Mouse (Mus musculus): ENCODE measurements around the gene Fam98c.
A peak's percentile ranks its signal among the peaks of the same experiment; 100 is the strongest.
"Not testable (repeated sequence)": the region's sequence is repeated elsewhere in the genome, so short reads cannot be mapped to it uniquely, and the experiment has no call there.

Gene Fam98c

GRCm38 (mm10) chr7:29155838-29156782, at the start of gene Fam98c:
Gene Fam98c (minus strand): TSS chr7:29156234.
- DNase-seq (ENCODE audit: low read depth, low spot score), result peak; percentile 73

- DNase-seq (ENCODE audit: low read depth, low spot score), result no peak
Observed at GRCm38 (mm10) chr7:29202577-29202976, 46.5 kb upstream of the Fam98c start.

- not testable (repeated sequence) for DNase-seq (ENCODE audit: low read depth, low spot score)
Observed at GRCm38 (mm10) chr7:29194230-29194629, 38.2 kb upstream of the Fam98c start.

- DNase-seq (ENCODE audit: low read depth, low spot score), result not testable (repeated sequence)
Observed at GRCm38 (mm10) chr7:29181323-29181722, 25.3 kb upstream of the Fam98c start.

DNA sequence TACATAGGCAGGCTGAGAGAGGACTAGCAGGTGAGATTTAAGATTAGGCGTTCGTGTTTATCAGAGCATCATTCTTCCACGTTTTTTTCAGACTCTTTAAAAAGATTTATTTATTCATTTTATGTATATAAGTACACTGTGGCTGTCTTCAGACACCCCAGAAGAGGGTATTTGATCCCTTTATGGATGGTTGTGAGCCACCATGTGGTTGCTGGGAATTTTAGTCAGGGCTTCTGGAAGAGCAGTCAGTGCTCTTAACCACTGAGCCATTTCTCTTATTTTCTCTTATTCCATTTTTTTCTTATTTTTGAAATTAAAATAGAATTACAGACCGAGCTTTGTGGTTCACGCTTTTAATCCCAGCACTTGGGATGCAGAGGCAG, 24.8 kb upstream of the Fam98c start:
- no peak for DNase-seq (ENCODE audit: low read depth, low spot score)

DNA sequence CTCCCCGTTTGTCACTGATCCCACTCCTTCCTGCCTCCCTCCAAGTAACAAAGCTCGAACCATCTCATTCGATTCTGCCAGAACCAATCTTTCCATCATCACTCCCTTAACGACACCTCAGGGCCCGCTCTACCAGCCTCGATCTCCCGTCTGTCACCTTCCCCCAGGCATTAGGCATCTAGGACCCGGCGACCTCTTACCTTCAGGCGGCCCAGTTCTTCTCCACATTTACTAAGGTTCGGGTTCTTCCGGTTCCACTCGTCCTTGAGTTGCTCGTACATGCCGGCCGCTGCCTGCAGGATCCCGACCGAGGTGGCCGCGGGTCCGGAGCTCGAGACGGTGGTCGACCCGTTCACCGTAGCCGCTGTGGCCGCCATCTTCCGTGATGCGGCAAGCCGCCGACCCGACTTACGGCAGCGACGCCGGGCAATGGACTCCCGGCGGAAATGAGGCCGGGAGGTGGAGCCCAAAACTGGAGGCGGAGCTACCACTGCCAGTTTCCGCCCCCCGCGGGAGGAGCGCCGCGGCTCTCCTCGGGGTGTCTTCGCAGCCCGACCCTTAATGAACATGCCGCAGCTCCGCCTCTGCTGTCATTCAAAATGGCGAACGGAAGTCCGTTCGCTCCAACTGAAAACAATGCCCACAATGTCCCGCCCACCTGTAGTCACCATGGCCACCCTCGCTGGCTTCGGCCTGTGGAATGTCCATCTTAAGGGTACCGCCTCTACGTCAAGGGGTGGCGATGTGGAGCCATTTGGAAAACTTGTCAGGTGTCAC, 24.2 kb upstream of the Fam98c start, which contains the start of gene Psmd8:
Psmd8 (minus strand) TSS at position 625 of the 777 bp plus-strand sequence.
- peak; percentile 98 for DNase-seq (ENCODE audit: low read depth, low spot score)

DNA sequence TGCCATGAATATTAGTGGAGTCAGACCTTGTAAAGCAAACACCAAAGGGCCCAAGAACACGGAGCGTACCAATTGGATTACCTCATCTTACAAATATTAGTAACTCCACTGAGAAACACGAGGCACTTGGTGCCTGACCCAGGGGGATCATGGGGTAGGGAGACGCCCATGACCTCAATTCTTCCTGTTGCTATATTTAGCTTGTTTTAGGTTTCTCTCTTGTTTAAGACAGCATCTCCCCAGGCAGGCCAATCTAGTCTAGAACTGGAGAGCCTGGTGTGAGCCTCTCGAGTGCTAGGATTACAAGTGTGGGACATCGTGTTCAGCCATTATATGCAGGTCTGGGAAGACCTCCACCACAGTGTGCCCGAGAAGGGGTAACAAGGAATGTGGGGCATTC, 23.3 kb upstream of the Fam98c start:
- peak; percentile 62 for DNase-seq (ENCODE audit: low read depth, low spot score)

- DNase-seq (ENCODE audit: low read depth, low spot score), result peak; percentile 26
Observed at GRCm38 (mm10) chr7:29178106-29178505, 22.1 kb upstream of the Fam98c start.

GRCm38 (mm10) chr7:29172390-29173016, 16.5 kb upstream of the Fam98c start:
- DNase-seq (ENCODE audit: low read depth, low spot score), result no peak

DNA sequence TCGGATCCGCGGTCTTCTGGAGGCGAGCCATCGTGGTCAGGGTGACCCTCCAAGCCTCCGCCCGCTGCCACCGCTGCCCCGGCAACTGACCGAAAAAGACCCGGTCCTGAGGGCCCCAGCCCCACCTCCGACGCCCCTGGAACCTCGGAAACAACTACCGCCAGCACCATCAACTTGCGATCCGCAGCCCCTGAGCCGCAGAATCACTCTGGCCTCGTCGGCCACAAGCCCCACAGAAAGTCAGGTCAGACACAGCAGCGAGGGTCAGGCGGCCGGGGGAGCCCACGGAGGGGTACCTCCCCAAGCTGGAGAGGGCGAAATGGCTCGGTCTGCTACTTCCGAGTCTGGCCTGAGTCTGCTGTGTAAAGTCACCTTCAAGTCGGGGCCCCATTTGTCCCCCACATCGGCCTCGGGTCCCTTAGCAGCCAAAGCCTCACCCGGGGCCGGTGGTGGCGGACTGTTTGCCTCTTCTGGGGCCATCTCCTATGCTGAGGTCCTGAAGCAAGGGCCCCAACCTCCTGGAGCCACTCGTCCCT, 15.6 kb upstream of the Fam98c start:
- no peak for DNase-seq (ENCODE audit: low read depth, low spot score)

GRCm38 (mm10) chr7:29170755-29171561, 14.9 kb upstream of the Fam98c start:
- peak; percentile 74 for DNase-seq (ENCODE audit: low read depth, low spot score)

DNA sequence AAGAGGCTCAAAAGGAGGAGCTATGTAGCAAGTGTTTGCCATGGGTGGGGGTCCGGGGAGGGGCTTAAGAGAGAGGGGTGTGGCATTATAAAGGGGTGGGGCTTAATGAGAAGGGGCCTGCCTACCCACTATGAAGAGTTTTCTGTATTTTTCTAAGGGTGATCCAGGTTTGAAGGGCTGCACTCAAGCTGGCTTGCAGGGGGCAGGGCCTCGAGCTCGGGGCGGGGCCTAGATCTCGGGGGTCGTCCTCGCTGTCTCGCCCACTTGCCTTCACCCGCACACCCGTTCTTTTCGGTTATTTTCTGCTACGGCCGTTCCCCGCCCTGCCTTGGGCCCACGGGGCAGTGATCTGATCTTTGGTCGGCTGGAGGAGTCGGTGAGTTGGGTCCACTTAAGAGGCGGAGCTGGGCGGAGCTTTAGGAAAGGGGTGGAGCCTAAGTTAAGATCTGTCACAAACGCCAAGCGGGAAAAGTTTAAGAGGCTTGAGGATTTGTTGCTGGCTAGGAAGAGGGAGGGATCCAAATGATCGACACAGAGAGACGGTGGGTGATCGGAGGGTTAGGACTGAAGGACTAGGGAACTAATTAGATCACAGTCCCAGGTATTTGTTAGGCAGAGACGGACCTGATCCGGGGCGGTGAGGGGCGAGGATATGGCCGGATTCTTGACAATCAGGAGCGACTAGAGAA, 14.2 kb upstream of the Fam98c start, which contains the start of the genes Ggn and Spred3:
Ggn (plus strand) TSS at position 145 of the 689 bp plus-strand sequence.
Spred3 (minus strand) TSS at position 346 of the 689 bp plus-strand sequence.
- peak; percentile 88 for DNase-seq (ENCODE audit: low read depth, low spot score)

DNA sequence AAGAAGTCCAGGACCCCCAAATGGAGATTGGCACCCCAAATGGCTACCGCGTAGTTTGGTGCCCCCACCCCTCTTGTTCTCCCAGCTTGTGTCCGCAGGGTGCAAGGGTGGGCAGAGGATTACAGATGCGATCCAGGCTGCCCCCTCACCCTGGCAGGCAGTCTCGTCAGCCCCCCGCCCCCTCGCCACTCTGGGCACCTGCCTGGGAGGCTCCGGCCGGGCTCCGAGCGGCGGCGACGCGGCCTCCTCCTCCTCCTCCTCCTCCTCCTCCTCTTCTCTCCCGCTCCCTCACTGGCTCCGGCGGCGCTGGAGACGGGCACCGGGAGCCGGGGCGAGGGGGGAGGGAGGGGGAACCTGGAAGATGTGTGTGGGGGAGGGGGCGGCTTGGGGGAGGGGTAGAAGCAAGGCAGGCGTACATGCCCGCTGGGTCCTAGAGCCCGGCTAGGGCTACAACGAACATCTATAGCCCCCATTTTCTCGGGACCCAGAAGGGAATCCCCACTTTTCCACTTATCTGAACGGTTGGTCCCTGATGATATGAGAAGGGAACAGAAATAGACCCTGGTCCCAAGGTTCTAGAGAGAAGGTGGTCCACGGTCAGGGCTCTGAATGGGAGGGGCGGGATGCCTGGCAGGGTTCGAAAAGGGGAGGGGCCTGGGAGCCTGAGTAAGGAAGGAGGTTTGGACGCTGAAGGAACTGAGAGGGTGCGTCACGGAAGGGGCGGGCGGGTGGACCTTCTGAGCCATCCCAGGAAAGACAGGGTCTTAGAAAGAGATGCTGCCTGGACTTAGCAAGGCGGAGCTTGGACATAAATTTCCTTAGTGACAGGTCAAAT, 13.4 kb upstream of the Fam98c start:
- DNase-seq (ENCODE audit: low read depth, low spot score), result peak; percentile 96

GRCm38 (mm10) chr7:29168791-29169230, 12.8 kb upstream of the Fam98c start:
- DNase-seq (ENCODE audit: low read depth, low spot score), result peak; percentile 8

GRCm38 (mm10) chr7:29168121-29168695, 12.2 kb upstream of the Fam98c start:
- DNase-seq (ENCODE audit: low read depth, low spot score), result peak; percentile 56

- no peak for DNase-seq (ENCODE audit: low read depth, low spot score)
Observed at GRCm38 (mm10) chr7:29167656-29168055, 11.6 kb upstream of the Fam98c start.

DNA sequence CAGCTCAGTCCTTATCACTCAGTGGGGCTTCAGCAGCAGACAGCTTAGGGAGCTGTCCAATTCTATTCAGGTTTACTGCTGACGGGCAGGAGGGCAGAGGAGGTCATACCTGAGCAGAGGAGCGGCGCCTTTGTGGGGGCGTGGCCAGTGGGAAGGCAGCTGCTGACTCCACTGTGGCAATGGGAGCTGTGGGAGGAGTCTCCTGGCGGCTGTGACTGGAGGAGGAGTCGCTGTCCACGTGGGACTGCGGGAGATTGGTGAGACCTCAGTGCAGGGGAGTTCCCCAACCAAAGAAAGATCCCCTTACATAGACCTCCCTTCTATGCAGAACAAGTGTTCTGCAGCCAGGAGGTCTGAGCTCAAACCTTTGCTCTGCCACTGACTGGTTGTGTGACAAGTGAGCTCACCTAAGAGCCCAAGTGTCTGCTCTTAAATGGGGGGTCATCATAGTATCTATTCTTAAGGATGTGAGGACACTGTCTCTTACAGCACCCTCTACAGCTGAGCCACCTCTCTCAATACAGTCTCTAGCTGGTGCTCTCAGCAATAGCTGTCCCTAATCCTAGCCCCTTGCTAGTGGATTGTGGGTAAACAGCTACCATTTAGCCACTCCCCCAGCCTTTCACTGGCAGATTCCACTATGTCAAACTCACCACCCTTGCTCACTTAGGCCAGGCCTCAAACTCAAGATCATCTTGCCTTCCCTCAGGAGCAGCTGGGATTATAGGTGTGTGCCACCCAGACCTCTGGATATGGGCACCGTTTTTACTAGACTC, 6.9 kb upstream of the Fam98c start:
- DNase-seq (ENCODE audit: low read depth, low spot score), result no peak

GRCm38 (mm10) chr7:29162294-29162693, 6.3 kb upstream of the Fam98c start:
- no peak for DNase-seq (ENCODE audit: low read depth, low spot score)
